Mouse (Mus musculus): ENCODE data around the gene Opn5.
A peak's percentile ranks its signal among the peaks of the same experiment; 100 is the strongest.

Opn5 gene

GRCm38 (mm10) chr17:42611295-42611694 is at the start of gene Opn5:
Opn5 (minus strand) TSS chr17:42611395.
- no peak for DNase-seq (ENCODE audit: low spot score)

GRCm38 (mm10) chr17:42658634-42659422 is 47.6 kb upstream of the Opn5 start:
- peak; percentile 13 for DNase-seq (ENCODE audit: low spot score)

GRCm38 (mm10) chr17:42643416-42643815 is 32.2 kb upstream of the Opn5 start:
- DNase-seq (ENCODE audit: low spot score): no peak

GRCm38 (mm10) chr17:42630206-42630605 is 19.0 kb upstream of the Opn5 start:
- DNase-seq (ENCODE audit: low spot score): no peak

- DNase-seq (ENCODE audit: low spot score): peak; percentile 41
These were observed 2.0 kb upstream of the Opn5 start for GRCm38 (mm10) chr17:42613043-42613737.

GRCm38 (mm10) chr17:42608270-42608669 is 2.9 kb downstream of the Opn5 start:
- DNase-seq (ENCODE audit: low spot score): no peak

GRCm38 (mm10) chr17:42602829-42603784 is 8.1 kb downstream of the Opn5 start:
- DNase-seq (ENCODE audit: low spot score): peak; percentile 75

GRCm38 (mm10) chr17:42586486-42586885 is 24.7 kb downstream of the Opn5 start:
- DNase-seq (ENCODE audit: low spot score): no peak

- no peak for DNase-seq (ENCODE audit: low spot score)
These were observed 28.2 kb downstream of the Opn5 start for GRCm38 (mm10) chr17:42583029-42583331.

GRCm38 (mm10) chr17:42582281-42583028 is 28.7 kb downstream of the Opn5 start:
- DNase-seq (ENCODE audit: low spot score): no peak

- no peak for DNase-seq (ENCODE audit: low spot score)
These were observed 30.6 kb downstream of the Opn5 start for GRCm38 (mm10) chr17:42580623-42581022.

GRCm38 (mm10) chr17:42580196-42580595 is 31.0 kb downstream of the Opn5 start:
- no peak for DNase-seq (ENCODE audit: low spot score)

- peak; percentile 3 for DNase-seq (ENCODE audit: low spot score)
These were observed 34.5 kb downstream of the Opn5 start for GRCm38 (mm10) chr17:42576671-42577168.

- no peak for DNase-seq (ENCODE audit: low spot score)
These were observed 37.4 kb downstream of the Opn5 start for GRCm38 (mm10) chr17:42573786-42574185.

- no peak for DNase-seq (ENCODE audit: low spot score)
These were observed 61.6 kb downstream of the Opn5 start for GRCm38 (mm10) chr17:42549578-42549977.

GRCm38 (mm10) chr17:42530147-42530546 is 81.0 kb downstream of the Opn5 start:
- DNase-seq (ENCODE audit: low spot score): no peak

GRCm38 (mm10) chr17:42509356-42510262 is 101.6 kb downstream of the Opn5 start:
- no peak for DNase-seq (ENCODE audit: low spot score)

All from ovary, postnatal 14 days (tissue).